Mouse (Mus musculus) hindbrain, embryonic 16.5 days (tissue): ENCODE measurements at regions not wholly inside any gene's neighbourhood (a gene's known extent, or its start where the extent isn't known, plus 50 kb on each side); places are given as distances from the start of the nearest gene placed in this dataset.

Experiments
- ATAC-seq: fragments of 200-750 bp; cut with Nextera tagmentation; 2 replicates; pipeline ENCODE4 v1.8.0; 2017; ENCODE audit warnings: moderate TSS enrichment, moderate library complexity
- H3K27ac ChIP-seq: fragments of 300-500 bp; sonication (generic); 2 replicates; pipeline ENCODE4 v1.5.1; 2014; ENCODE audit warnings: low read depth, mild to moderate bottlenecking, control low read depth, low read length, moderate library complexity
- H3K27me3 ChIP-seq: fragments of 300-500 bp; sonication (generic); replicated peaks from 2 replicates; pipeline ENCODE4 v1.6.1; 2014; ENCODE audit warnings: low read length; ENCODE audit not compliant: control insufficient read depth, insufficient read depth
- H3K36me3 ChIP-seq: fragments of 300-500 bp; sonication (generic); 2 replicates; pipeline ENCODE4 v1.6.1; 2014; ENCODE audit warnings: mild to moderate bottlenecking, low read length, moderate library complexity, mixed read lengths; ENCODE audit not compliant: control insufficient read depth, insufficient read depth
- H3K4me1 ChIP-seq: fragments of 300-500 bp; sonication (generic); 2 replicates; pipeline ENCODE4 v1.6.1; 2014; ENCODE audit warnings: low read depth, low read length; ENCODE audit not compliant: control insufficient read depth, insufficient read depth
- H3K4me2 ChIP-seq: fragments of 300-500 bp; sonication (generic); 2 replicates; pipeline ENCODE4 v1.6.1; 2014; ENCODE audit warnings: mild to moderate bottlenecking, low read length, control low read depth, moderate library complexity
- H3K4me3 ChIP-seq: fragments of 300-500 bp; sonication (generic); 2 replicates; pipeline ENCODE4 v1.5.1; 2014; ENCODE audit warnings: mild to moderate bottlenecking, low read length, control low read depth, moderate library complexity
- H3K9ac ChIP-seq: fragments of 300-500 bp; sonication (generic); 2 replicates; pipeline ENCODE4 v1.6.1; 2014; ENCODE audit warnings: low read depth, mild to moderate bottlenecking, control low read depth, low read length, moderate library complexity
- H3K9me3 ChIP-seq: fragments of 300-500 bp; sonication (generic); 2 replicates; pipeline ENCODE4 v1.6.1; 2014; ENCODE audit warnings: mild to moderate bottlenecking, low read length, moderate library complexity; ENCODE audit not compliant: control insufficient read depth
- WGBS: fragments of 180-500 bp; shearing (Covaris S2); extraction: QIAGEN DNeasy Blood & Tissue Kit; methylation state at CpG from one replicate; pipeline ENCODE4 v1.1.7; 2014; 5-methylcytosine and 5-hydroxymethylcytosine counted together

- H3K36me3 ChIP-seq = no peaks in the 10 kb centered on the region
- H3K9me3 ChIP-seq = no peaks in the 10 kb centered on the region
- no peak overlapping the region for H3K9ac ChIP-seq
- no peak for ATAC-seq
- H3K27ac ChIP-seq = no peak overlapping the region
- no peaks in the 10 kb centered on the region for H3K4me1 ChIP-seq
- WGBS = 91% methylated on average over 7 of the region's 7 CpGs
- H3K4me2 ChIP-seq = no peak overlapping the region
- no peak overlapping the region for H3K4me3 ChIP-seq
- no peaks in the 10 kb centered on the region for H3K27me3 ChIP-seq
Measured at GRCm38 (mm10) chr10:99927913-99928312, 87.5 kb upstream of the Kitl start.

DNA sequence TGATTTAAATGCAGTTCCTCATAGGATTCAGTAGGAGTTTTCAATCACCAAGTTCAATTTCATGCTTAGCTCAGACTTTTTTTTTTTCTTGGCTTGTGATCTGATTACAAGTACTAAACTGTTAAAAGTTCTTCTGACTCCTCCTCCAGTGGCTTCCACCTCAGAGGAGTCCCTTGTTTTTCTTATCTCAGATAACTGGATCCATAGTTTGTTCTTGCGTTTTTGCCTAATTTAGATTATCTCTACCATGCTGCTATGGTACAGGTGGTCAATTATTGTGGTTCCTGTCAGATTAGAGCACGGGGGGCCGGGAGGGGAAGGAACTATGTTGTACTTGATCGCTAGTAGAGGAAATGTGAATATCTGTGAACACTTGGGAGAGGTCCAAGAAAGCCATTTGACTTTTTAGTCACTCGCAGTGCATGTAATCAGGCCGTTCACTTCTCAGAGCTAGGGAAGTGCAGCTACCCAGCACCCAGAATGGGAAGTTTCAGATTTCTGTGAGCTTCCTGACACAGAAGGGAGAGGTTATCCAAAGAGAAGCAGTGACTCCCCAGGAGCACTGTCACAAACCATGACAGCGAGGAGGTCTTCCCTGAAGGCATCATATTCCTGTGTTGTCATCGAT lies 89.0 kb upstream of the Kitl start:
- no peaks in the 10 kb centered on the region for H3K4me1 ChIP-seq
- ATAC-seq = no peak
- no peak overlapping the region for H3K9ac ChIP-seq
- no peak overlapping the region for H3K27ac ChIP-seq
- no peaks in the 10 kb centered on the region for H3K9me3 ChIP-seq
- no peak overlapping the region for H3K4me2 ChIP-seq
- H3K36me3 ChIP-seq = no peaks in the 10 kb centered on the region
- H3K27me3 ChIP-seq = no peaks in the 10 kb centered on the region
- no peak overlapping the region for H3K4me3 ChIP-seq
- WGBS = 74% methylated on average over 8 of the region's 8 CpGs

- Histone ChIP-seq H3K9ac (no peak overlapping the region), H3K4me2 (no peak overlapping the region), H3K9me3 (no peaks in the 10 kb centered on the region), H3K4me3 (no peak overlapping the region), H3K27ac (no peak overlapping the region), H3K4me1 (no peaks in the 10 kb centered on the region), H3K27me3 (no peaks in the 10 kb centered on the region), H3K36me3 (no peaks in the 10 kb centered on the region)
- ATAC-seq = no peak
- WGBS = 80% methylated on average over 3 of the region's 3 CpGs
Measured at GRCm38 (mm10) chr10:99924541-99924940, 90.9 kb upstream of the Kitl start.

- Histone ChIP-seq H3K36me3 (no peaks in the 10 kb centered on the region), H3K9ac (no peak overlapping the region), H3K9me3 (peaks cover 2% of the 10 kb centered on the region; the same call in 1 of the 2 replicates), H3K4me3 (no peak overlapping the region), H3K4me2 (no peak overlapping the region), H3K27ac (no peak overlapping the region), H3K4me1 (no peaks in the 10 kb centered on the region), H3K27me3 (no peaks in the 10 kb centered on the region)
- 79% methylated on average over 2 of the region's 2 CpGs for WGBS
- no peak for ATAC-seq
Measured at GRCm38 (mm10) chr10:99919925-99920324, 95.5 kb upstream of the Kitl start.

DNA sequence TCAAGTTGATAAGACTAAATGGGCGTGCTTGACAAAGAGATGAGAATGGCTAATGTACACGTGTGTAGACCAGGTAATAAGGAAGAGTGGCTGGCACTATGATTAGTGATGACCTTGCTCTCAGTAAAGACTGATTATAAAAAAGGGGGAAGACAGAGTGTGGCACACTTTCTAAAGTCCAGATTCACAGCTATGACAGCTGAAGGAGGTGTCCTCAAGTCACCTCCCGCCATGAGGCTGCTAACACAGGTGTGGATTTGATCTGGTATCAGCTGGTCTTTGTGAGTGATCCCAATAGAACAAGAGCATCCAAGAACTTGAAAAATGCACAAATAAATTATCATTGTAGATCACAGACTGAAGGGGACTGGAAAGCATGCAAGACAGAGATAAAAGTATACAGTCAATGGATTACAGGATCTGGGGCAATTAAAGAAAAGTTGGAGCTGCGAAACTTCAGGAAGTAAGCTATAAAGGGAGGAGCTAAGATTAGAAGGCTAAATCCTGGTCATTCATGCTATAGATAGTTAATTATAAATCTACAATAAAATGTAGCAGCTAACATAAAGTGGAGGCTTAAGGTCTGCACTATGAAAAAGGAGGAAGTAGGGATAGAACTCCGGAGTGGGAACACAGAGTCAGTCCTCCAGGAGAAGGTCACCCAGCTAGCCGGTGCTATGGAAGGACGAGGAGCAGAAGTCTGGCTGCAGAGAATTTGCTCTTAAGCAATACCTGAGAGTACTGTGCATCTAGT lies 96.7 kb upstream of the Kitl start:
- Histone ChIP-seq H3K4me2 (no peak overlapping the region), H3K4me1 (no peaks in the 10 kb centered on the region), H3K36me3 (no peaks in the 10 kb centered on the region), H3K27me3 (no peaks in the 10 kb centered on the region), H3K9ac (no peak overlapping the region), H3K4me3 (no peak overlapping the region), H3K9me3 (peaks cover 2% of the 10 kb centered on the region; the same call in 1 of the 2 replicates), H3K27ac (no peak overlapping the region)
- no peak for ATAC-seq
- 95% methylated on average over 7 of the region's 7 CpGs for WGBS

DNA sequence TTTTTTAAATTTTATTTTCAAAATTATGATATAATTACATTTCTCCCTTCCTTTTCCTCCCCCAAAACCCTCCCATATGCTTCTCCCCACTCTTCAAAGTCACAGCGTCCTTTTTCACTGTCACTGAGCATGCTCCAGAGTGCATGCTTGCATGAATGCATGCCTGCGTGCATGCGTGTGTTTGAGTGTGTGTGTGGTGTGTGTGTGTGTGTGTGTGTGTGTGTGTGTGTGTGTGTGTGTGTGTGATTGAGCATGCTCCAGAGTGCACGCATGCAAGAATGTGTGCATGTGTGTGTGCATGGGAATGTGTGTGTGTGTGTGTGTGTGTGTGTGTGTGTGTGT lies 101.6 kb upstream of the Kitl start:
- peaks cover 2% of the 10 kb centered on the region; the same call in 1 of the 2 replicates for H3K9me3 ChIP-seq
- ATAC-seq = no peak
- no peaks in the 10 kb centered on the region for H3K27me3 ChIP-seq
- no peak overlapping the region for H3K9ac ChIP-seq
- 92% methylated on average over 4 of the region's 4 CpGs for WGBS
- no peaks in the 10 kb centered on the region for H3K4me1 ChIP-seq
- no peak overlapping the region for H3K4me2 ChIP-seq
- H3K36me3 ChIP-seq = no peaks in the 10 kb centered on the region
- H3K27ac ChIP-seq = no peak overlapping the region
- H3K4me3 ChIP-seq = no peak overlapping the region

- H3K4me2 ChIP-seq = peak overlapping the region; percentile 25
- no peak for ATAC-seq
- H3K4me3 ChIP-seq = no peak overlapping the region; the same call in 1 of the 2 replicates
- H3K27me3 ChIP-seq = no peaks in the 10 kb centered on the region
- WGBS = 78% methylated on average over 20 of the region's 20 CpGs
- no peak overlapping the region for H3K9ac ChIP-seq
- no peak overlapping the region for H3K27ac ChIP-seq
- H3K4me1 ChIP-seq = no peaks in the 10 kb centered on the region
- peaks cover 2% of the 10 kb centered on the region; the same call in 1 of the 2 replicates for H3K9me3 ChIP-seq
- H3K36me3 ChIP-seq = no peaks in the 10 kb centered on the region
Measured at GRCm38 (mm10) chr10:99913001-99913845, 102.2 kb upstream of the Kitl start.

- ATAC-seq = no peak
- no peak overlapping the region for H3K27ac ChIP-seq
- no peak overlapping the region for H3K4me2 ChIP-seq
- no peaks in the 10 kb centered on the region for H3K36me3 ChIP-seq
- H3K4me1 ChIP-seq = no peaks in the 10 kb centered on the region
- H3K9me3 ChIP-seq = no peaks in the 10 kb centered on the region
- H3K4me3 ChIP-seq = no peak overlapping the region
- no peaks in the 10 kb centered on the region for H3K27me3 ChIP-seq
- WGBS = 71% methylated on average over 4 of the region's 4 CpGs
- H3K9ac ChIP-seq = no peak overlapping the region
Measured at GRCm38 (mm10) chr10:99910011-99910723, 105.3 kb upstream of the Kitl start.
